Mouse (Mus musculus): ENCODE results near the gene Spata5. TPM values are rescaled to one million over a fixed set of nuclear protein-coding genes. Genes with fewer than 3 reads are reported as not detected.

The Spata5 gene
- polyA plus RNA-seq, 1 experiment from 2014 or later, result 43.9 TPM

GRCm38 (mm10) chr3:37397646-37398045, 22.1 kb upstream of the Spata5 start:
- no peak for ATAC-seq (ENCODE audit: low FRiP score, low read depth)
- H3K27me3 ChIP-seq, result no peaks in the 10 kb centered on the region
- no peaks in the 10 kb centered on the region for H3K36me3 ChIP-seq
- WGBS, result 76% methylated on average over 3 of the region's 3 CpGs
- H3K27ac ChIP-seq (replicated peaks), result no peak overlapping the region
- no peak overlapping the region for H3K4me2 ChIP-seq (replicated peaks)
- no peaks in the 10 kb centered on the region for H3K9me3 ChIP-seq
- H3K4me3 ChIP-seq, result no peak overlapping the region
- H3K9ac ChIP-seq (replicated peaks), result no peak overlapping the region
- no peaks in the 10 kb centered on the region for H3K4me1 ChIP-seq

GRCm38 (mm10) chr3:37398661-37399395, 20.9 kb upstream of the Spata5 start:
- WGBS, result 88% methylated on average over 7 of the region's 7 CpGs
- H3K4me2 ChIP-seq (replicated peaks), result no peak overlapping the region
- H3K27me3 ChIP-seq, result no peaks in the 10 kb centered on the region
- H3K9me3 ChIP-seq, result no peaks in the 10 kb centered on the region
- H3K9ac ChIP-seq (replicated peaks), result no peak overlapping the region
- no peaks in the 10 kb centered on the region for H3K36me3 ChIP-seq
- no peak for ATAC-seq (ENCODE audit: low FRiP score, low read depth)
- no peak overlapping the region for H3K4me3 ChIP-seq
- H3K4me1 ChIP-seq, result no peaks in the 10 kb centered on the region
- H3K27ac ChIP-seq (replicated peaks), result no peak overlapping the region

- no peaks in the 10 kb centered on the region for H3K4me1 ChIP-seq
- WGBS, result 83% methylated on average over 11 of the region's 11 CpGs
- ATAC-seq (ENCODE audit: low FRiP score, low read depth), result no peak
- no peaks in the 10 kb centered on the region for H3K9me3 ChIP-seq
- no peak overlapping the region for H3K9ac ChIP-seq (replicated peaks)
- no peaks in the 10 kb centered on the region for H3K36me3 ChIP-seq
- H3K27me3 ChIP-seq, result no peaks in the 10 kb centered on the region
- H3K4me3 ChIP-seq, result no peak overlapping the region
- H3K4me2 ChIP-seq (replicated peaks), result no peak overlapping the region
- no peak overlapping the region for H3K27ac ChIP-seq (replicated peaks)
Observed at GRCm38 (mm10) chr3:37401729-37402610, 17.7 kb upstream of the Spata5 start.

GRCm38 (mm10) chr3:37407598-37407997, 12.1 kb upstream of the Spata5 start:
- Histone ChIP-seq H3K4me1 (no peaks in the 10 kb centered on the region), H3K9ac (replicated peaks) (no peak overlapping the region), H3K36me3 (no peaks in the 10 kb centered on the region), H3K27ac (replicated peaks) (no peak overlapping the region), H3K9me3 (no peaks in the 10 kb centered on the region), H3K4me2 (replicated peaks) (no peak overlapping the region), H3K4me3 (no peak overlapping the region), H3K27me3 (no peaks in the 10 kb centered on the region)
- no peak for ATAC-seq (ENCODE audit: low FRiP score, low read depth)

GRCm38 (mm10) chr3:37413446-37413845, 6.2 kb upstream of the Spata5 start:
- no peak for ATAC-seq (ENCODE audit: low FRiP score, low read depth)
- H3K27ac ChIP-seq (replicated peaks), result no peak overlapping the region
- no peaks in the 10 kb centered on the region for H3K36me3 ChIP-seq
- no peak overlapping the region for H3K4me2 ChIP-seq (replicated peaks)
- H3K9ac ChIP-seq (replicated peaks), result no peak overlapping the region
- H3K27me3 ChIP-seq, result no peaks in the 10 kb centered on the region
- H3K9me3 ChIP-seq, result no peaks in the 10 kb centered on the region
- WGBS, result 96% methylated on average over 3 of the region's 3 CpGs
- H3K4me3 ChIP-seq, result no peak overlapping the region
- H3K4me1 ChIP-seq, result peaks cover 2% of the 10 kb centered on the region

- Histone ChIP-seq H3K27ac (replicated peaks) (no peak overlapping the region), H3K4me3 (no peak overlapping the region), H3K4me2 (replicated peaks) (no peak overlapping the region), H3K36me3 (no peaks in the 10 kb centered on the region), H3K27me3 (no peaks in the 10 kb centered on the region), H3K9me3 (no peaks in the 10 kb centered on the region), H3K4me1 (peaks cover 7% of the 10 kb centered on the region), H3K9ac (replicated peaks) (no peak overlapping the region)
- ATAC-seq (ENCODE audit: low FRiP score, low read depth), result no peak
- 56% methylated on average over 14 of the region's 14 CpGs for WGBS
Observed at GRCm38 (mm10) chr3:37414413-37414960, 5.2 kb upstream of the Spata5 start.

- no peaks in the 10 kb centered on the region for H3K36me3 ChIP-seq
- H3K27ac ChIP-seq (replicated peaks), result no peak overlapping the region
- 81% methylated on average over 5 of the region's 5 CpGs for WGBS
Observed at GRCm38 (mm10) chr3:37418341-37418740, 1.4 kb upstream of the Spata5 start.

GRCm38 (mm10) chr3:37418961-37419457, 687 bp upstream of the Spata5 start:
- no peak for ATAC-seq (ENCODE audit: low FRiP score, low read depth)
- Histone ChIP-seq H3K4me2 (replicated peaks) (peak overlapping the region; percentile 95), H3K27ac (replicated peaks) (peak overlapping the region; percentile 69), H3K27me3 (no peaks in the 10 kb centered on the region), H3K9ac (replicated peaks) (peak overlapping the region; percentile 66), H3K9me3 (no peaks in the 10 kb centered on the region), H3K36me3 (no peaks in the 10 kb centered on the region), H3K4me3 (peak overlapping the region; percentile 83), H3K4me1 (peaks cover 19% of the 10 kb centered on the region)
- under 1% methylated on average over 30 of the region's 30 CpGs for WGBS

More at GRCm38 (mm10) chr3:37418341-37418740, 1.4 kb upstream of the Spata5 start:
- peak overlapping the region; percentile 95 for H3K4me2 ChIP-seq (replicated peaks)
- peak overlapping the region; percentile 83 for H3K4me3 ChIP-seq
- no peaks in the 10 kb centered on the region for H3K27me3 ChIP-seq
- H3K9ac ChIP-seq (replicated peaks), result peak overlapping the region; percentile 66; the same call in 1 of the 2 replicates
- ATAC-seq (ENCODE audit: low FRiP score, low read depth), result no peak
- H3K4me1 ChIP-seq, result peaks cover 19% of the 10 kb centered on the region
- no peaks in the 10 kb centered on the region for H3K9me3 ChIP-seq

GRCm38 (mm10) chr3:37420072-37420471, 376 bp downstream of the Spata5 start, which contains the start of gene Nudt6:
TSS of gene Nudt6 (minus strand) at chr3:37420211.
- under 1% methylated on average over 49 of the region's 50 CpGs for WGBS
- Histone ChIP-seq H3K27ac (replicated peaks) (peak within 1 kb of the TSS; percentile 81), H3K4me3 (peak within 1 kb of the TSS; percentile 83), H3K27me3 (no peaks in the 10 kb centered on the region), H3K36me3 (no peaks in the 10 kb centered on the region), H3K4me2 (replicated peaks) (peak within 1 kb of the TSS; percentile 95), H3K9ac (replicated peaks) (peak within 1 kb of the TSS; percentile 71), H3K9me3 (no peaks in the 10 kb centered on the region), H3K4me1 (peaks cover 19% of the 10 kb centered on the region)
- ATAC-seq (ENCODE audit: low FRiP score, low read depth), result peak; percentile 82

GRCm38 (mm10) chr3:37420641-37421040, 945 bp downstream of the Spata5 start:
- Histone ChIP-seq H3K27me3 (no peaks in the 10 kb centered on the region), H3K4me2 (replicated peaks) (peak overlapping the region; percentile 95), H3K9ac (replicated peaks) (peak overlapping the region; percentile 71), H3K27ac (replicated peaks) (peak overlapping the region; percentile 81), H3K4me3 (peak overlapping the region; percentile 83), H3K4me1 (peaks cover 19% of the 10 kb centered on the region), H3K9me3 (no peaks in the 10 kb centered on the region), H3K36me3 (peaks cover 5% of the 10 kb centered on the region)
- no peak for ATAC-seq (ENCODE audit: low FRiP score, low read depth)
- 0% methylated on average over 24 of the region's 24 CpGs for WGBS

- Histone ChIP-seq H3K4me2 (replicated peaks) (peak overlapping the region; percentile 95), H3K9ac (replicated peaks) (peak overlapping the region; percentile 71), H3K36me3 (peaks cover 7% of the 10 kb centered on the region), H3K4me3 (peak overlapping the region; percentile 83), H3K4me1 (peaks cover 19% of the 10 kb centered on the region), H3K27me3 (no peaks in the 10 kb centered on the region), H3K9me3 (no peaks in the 10 kb centered on the region), H3K27ac (replicated peaks) (no peak overlapping the region)
- WGBS, result 18% methylated on average over 3 of the region's 3 CpGs
- no peak for ATAC-seq (ENCODE audit: low FRiP score, low read depth)
Observed at GRCm38 (mm10) chr3:37421179-37421578, 1.5 kb downstream of the Spata5 start.

GRCm38 (mm10) chr3:37426069-37426468, 6.4 kb downstream of the Spata5 start:
- no peak overlapping the region for H3K4me3 ChIP-seq
- no peaks in the 10 kb centered on the region for H3K27me3 ChIP-seq
- no peak overlapping the region for H3K9ac ChIP-seq (replicated peaks)
- H3K27ac ChIP-seq (replicated peaks), result no peak overlapping the region
- WGBS, result 97% methylated on average over 3 of the region's 3 CpGs
- H3K4me1 ChIP-seq, result peaks cover 6% of the 10 kb centered on the region
- no peak overlapping the region for H3K4me2 ChIP-seq (replicated peaks)
- ATAC-seq (ENCODE audit: low FRiP score, low read depth), result no peak
- H3K36me3 ChIP-seq, result peaks cover 24% of the 10 kb centered on the region
- H3K9me3 ChIP-seq, result no peaks in the 10 kb centered on the region

Measured in midbrain, embryonic 12.5 days (tissue).